Comparison of ENCODE assay signal across 8 mouse cellular contexts in the genomic region with DNA sequence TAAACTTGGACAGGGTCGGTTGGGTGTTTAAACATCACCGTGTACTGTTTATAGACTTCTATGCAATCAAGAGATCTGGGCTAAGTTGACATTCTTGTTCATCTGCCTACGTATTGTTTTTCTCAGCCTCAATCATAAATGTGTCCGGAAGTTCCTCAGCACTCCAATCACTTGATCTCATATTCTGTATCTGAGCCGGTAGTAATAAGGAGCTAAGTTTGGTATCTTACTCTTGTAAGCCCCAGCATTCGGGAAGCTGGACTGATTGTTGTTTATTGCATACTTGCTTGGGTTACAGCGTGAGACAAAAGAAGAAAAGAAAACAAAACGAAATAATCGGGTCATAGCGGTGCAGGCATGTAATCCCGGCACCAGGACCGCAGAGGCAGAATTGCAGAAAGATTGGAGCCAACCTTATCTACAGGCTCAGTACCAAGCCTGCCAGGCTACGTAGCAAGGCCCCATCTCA. TPM values are rescaled to one million over a fixed set of nuclear protein-coding genes. Genes with fewer than 3 reads are reported as not detected.
DNase-seq lines count a peak whose midpoint lies in the region; ATAC-seq lines count a peak whose summit lies in the region.

No protein-coding gene starts in this region.

- H3K4me2 ChIP-seq in kidney, embryonic 15.5 days = peak overlapping the region; percentile 67
- peak overlapping the region; percentile 58 for H3K4me2 ChIP-seq in forebrain, embryonic 11.5 days (ENCODE audit: low read depth, low read length, severe bottlenecking)
- H3K4me2 ChIP-seq in liver, embryonic 11.5 days = peak overlapping the region; percentile 83
- peak overlapping the region; percentile 70 for H3K4me2 ChIP-seq in stomach, embryonic 15.5 days

- H3K9ac ChIP-seq in kidney, embryonic 15.5 days = peak overlapping the region; percentile 97
- H3K9ac ChIP-seq in forebrain, embryonic 11.5 days (ENCODE audit: low read length) = peak overlapping the region; percentile 95
- H3K9ac ChIP-seq in liver, embryonic 11.5 days (ENCODE audit: low read depth, low read length) = peak overlapping the region; percentile 98
- H3K9ac ChIP-seq in stomach, embryonic 15.5 days = peak overlapping the region; percentile 94

- ATAC-seq in kidney, embryonic 15.5 days (replicated peaks; ENCODE audit: low FRiP score) = no peak
- no peak; the same call in 1 of the 2 replicates for ATAC-seq in forebrain, embryonic 11.5 days (replicated peaks; ENCODE audit: low FRiP score)
- ATAC-seq in liver, embryonic 11.5 days (replicated peaks; ENCODE audit: low FRiP score) = no peak
- ATAC-seq in stomach, embryonic 15.5 days (ENCODE audit: insufficient read depth, low FRiP score, low read depth) = no peak

- H3K4me3 ChIP-seq in kidney, embryonic 15.5 days (replicated peaks) = peak overlapping the region; percentile 80
- peak overlapping the region; percentile 96 for H3K4me3 ChIP-seq in forebrain, embryonic 11.5 days (ENCODE audit: low read depth, low read length)
- H3K4me3 ChIP-seq in liver, embryonic 11.5 days (ENCODE audit: low read depth, low read length) = peak overlapping the region; percentile 98
- peak overlapping the region; percentile 94 for H3K4me3 ChIP-seq in stomach, embryonic 15.5 days (replicated peaks)

- no peak for DNase-seq in kidney, adult 9 months
- peak; percentile 65 for DNase-seq in Muller cell, postnatal 12 days (ENCODE audit: inconsistent ontology term)
- no peak for DNase-seq in forebrain, embryonic 11.5 days (ENCODE audit: low spot score)
- no peak for DNase-seq in liver, embryonic 11.5 days (ENCODE audit: low spot score)
- DNase-seq in yolk sac, embryonic 10.5 days (ENCODE audit: low spot score) = no peak
- no peak for DNase-seq in layer of hippocampus, adult 18-20 months (ENCODE audit: low spot score in 2 of 2)

- H3K27me3 ChIP-seq in kidney, embryonic 15.5 days = no peaks in the 10 kb centered on the region
- H3K27me3 ChIP-seq in forebrain, embryonic 11.5 days (ENCODE audit: control insufficient read depth, insufficient read depth, low read length) = no peaks in the 10 kb centered on the region
- no peaks in the 10 kb centered on the region for H3K27me3 ChIP-seq in liver, embryonic 11.5 days (replicated peaks; ENCODE audit: control insufficient read depth, insufficient read depth, low read length)
- no peaks in the 10 kb centered on the region for H3K27me3 ChIP-seq in stomach, embryonic 15.5 days (replicated peaks)

- H3K36me3 ChIP-seq in kidney, embryonic 15.5 days = 0 out of 2 replicates have a peak, but pooled peaks cover 7% of the 10 kb centered on the region
- no peaks in the 10 kb centered on the region for H3K36me3 ChIP-seq in forebrain, embryonic 11.5 days (ENCODE audit: control insufficient read depth, insufficient read depth, low read length)
- no peaks in the 10 kb centered on the region for H3K36me3 ChIP-seq in liver, embryonic 11.5 days (ENCODE audit: control insufficient read depth, insufficient read depth, low read length)
- no peaks in the 10 kb centered on the region for H3K36me3 ChIP-seq in stomach, embryonic 15.5 days

- H3K9me3 ChIP-seq in kidney, embryonic 15.5 days (replicated peaks) = no peaks in the 10 kb centered on the region
- H3K9me3 ChIP-seq in forebrain, embryonic 11.5 days (ENCODE audit: control insufficient read depth, low read length) = no peaks in the 10 kb centered on the region
- no peaks in the 10 kb centered on the region for H3K9me3 ChIP-seq in liver, embryonic 11.5 days (ENCODE audit: control insufficient read depth, low read length)
- H3K9me3 ChIP-seq in stomach, embryonic 15.5 days = no peaks in the 10 kb centered on the region

- peaks cover 28% of the 10 kb centered on the region for H3K4me1 ChIP-seq in kidney, embryonic 15.5 days
- H3K4me1 ChIP-seq in forebrain, embryonic 11.5 days (replicated peaks; ENCODE audit: control insufficient read depth, insufficient read depth, low read length) = peaks cover 2% of the 10 kb centered on the region; the same call in 1 of the 2 replicates
- H3K4me1 ChIP-seq in liver, embryonic 11.5 days (replicated peaks; ENCODE audit: control insufficient read depth, insufficient read depth, low read length) = peaks cover 23% of the 10 kb centered on the region
- peaks cover 20% of the 10 kb centered on the region; the same call in 1 of the 2 replicates for H3K4me1 ChIP-seq in stomach, embryonic 15.5 days

- 28% methylated on average over 13 of the region's 13 CpGs for WGBS in kidney, embryonic 15.5 days
- 36% methylated on average over 13 of the region's 13 CpGs for WGBS in forebrain, embryonic 11.5 days
- WGBS in liver, embryonic 11.5 days = 33% methylated on average over 13 of the region's 13 CpGs
- 26% methylated on average over 13 of the region's 13 CpGs for WGBS in stomach, embryonic 15.5 days

- peak overlapping the region; percentile 99 for H3K27ac ChIP-seq in kidney, embryonic 15.5 days
- peak overlapping the region; percentile 90 for H3K27ac ChIP-seq in forebrain, embryonic 11.5 days (ENCODE audit: low read depth, low read length)
- peak overlapping the region; percentile 96 for H3K27ac ChIP-seq in liver, embryonic 11.5 days (ENCODE audit: low read depth, low read length)
- peak overlapping the region; percentile 99 for H3K27ac ChIP-seq in stomach, embryonic 15.5 days

RNA-seq across cellular contexts. Expression of a gene that starts 0.6 kb away (rescaled TPM):
- polyA plus RNA-seq in kidney, embryonic 15.5 days (2015; fragmentation: Nextera tagmentation; extraction: Ambion mirVana) = 137 and 149 TPM in 2 replicates
- 130 and 131 TPM in 2 replicates for polyA plus RNA-seq in forebrain, embryonic 11.5 days (2014; fragmentation: Nextera tagmentation; extraction: Ambion mirVana)
- 112 and 134 TPM in 2 replicates for polyA plus RNA-seq in liver, embryonic 11.5 days (2014; fragmentation: Nextera tagmentation; extraction: Ambion mirVana)
- polyA plus RNA-seq in stomach, embryonic 15.5 days (2015; fragmentation: Nextera tagmentation; extraction: Ambion mirVana) = 155 and 179 TPM in 2 replicates
- total RNA-seq in layer of hippocampus, adult 18-20 months (2021) = 100 to 1,000 TPM; 119 to 120 TPM

RNA-seq across cellular contexts. Expression of a gene that starts 57.7 kb away (rescaled TPM):
- polyA plus RNA-seq in kidney, embryonic 15.5 days (2015; fragmentation: Nextera tagmentation; extraction: Ambion mirVana) = 0.03 and 0.10 TPM in 2 replicates
- 0.95 and 1.1 TPM in 2 replicates for polyA plus RNA-seq in forebrain, embryonic 11.5 days (2014; fragmentation: Nextera tagmentation; extraction: Ambion mirVana)
- polyA plus RNA-seq in liver, embryonic 11.5 days (2014; fragmentation: Nextera tagmentation; extraction: Ambion mirVana) = not detected in 2 replicates
- 0.08 and 0.14 TPM in 2 replicates for polyA plus RNA-seq in stomach, embryonic 15.5 days (2015; fragmentation: Nextera tagmentation; extraction: Ambion mirVana)
- total RNA-seq in layer of hippocampus, adult 18-20 months (2021) = under 1 TPM; 0.51 to 0.72 TPM
